Mouse (Mus musculus) central nervous system, embryonic 14 days (tissue): ENCODE results near the gene Wdr20rt. TPM values are rescaled to one million over a fixed set of nuclear protein-coding genes. Genes with fewer than 3 reads are reported as not detected.

ENCODE experiments used
- polyA plus RNA-seq: library from polyadenylated mRNA; depleted of rRNA; stranded (reverse); fragments of >200 nt; gene quantifications from 2 replicates; pipeline ENCODE4 v1.2.3, GENCODE M21; 2012; rRNA removed

The Wdr20rt gene
- not detected in 2 replicates for polyA plus RNA-seq

GRCm38 (mm10) chr12:65225467-65225945, at the start of gene Wdr20rt:
Wdr20rt (plus strand) TSS chr12:65225517.

Other genes starting within 250 kb of the Wdr20rt start
- gene Prpf39, start 189.2 kb upstream of the Wdr20rt start, polyA plus RNA-seq, result 46.9 and 47.5 TPM in 2 replicates
- gene Fkbp3, start 151.5 kb upstream of the Wdr20rt start, polyA plus RNA-seq, result 360 and 487 TPM in 2 replicates
- gene Fancm, start 149.9 kb upstream of the Wdr20rt start, polyA plus RNA-seq, result 9.5 and 9.7 TPM in 2 replicates
- gene Mis18bp1, start 52.9 kb upstream of the Wdr20rt start, polyA plus RNA-seq, result 13.9 and 19.1 TPM in 2 replicates